Mouse (Mus musculus) MEL-GATA-1-ER (cell line): ENCODE measurements around the gene Znhit6.

Experiments
- DNase-seq: peaks from one replicate; pipeline ENCODE4 v3.0.0-alpha.2; 2012; ENCODE audit warnings: low read depth; ENCODE audit errors: extremely low read depth

Znhit6 gene

DNA sequence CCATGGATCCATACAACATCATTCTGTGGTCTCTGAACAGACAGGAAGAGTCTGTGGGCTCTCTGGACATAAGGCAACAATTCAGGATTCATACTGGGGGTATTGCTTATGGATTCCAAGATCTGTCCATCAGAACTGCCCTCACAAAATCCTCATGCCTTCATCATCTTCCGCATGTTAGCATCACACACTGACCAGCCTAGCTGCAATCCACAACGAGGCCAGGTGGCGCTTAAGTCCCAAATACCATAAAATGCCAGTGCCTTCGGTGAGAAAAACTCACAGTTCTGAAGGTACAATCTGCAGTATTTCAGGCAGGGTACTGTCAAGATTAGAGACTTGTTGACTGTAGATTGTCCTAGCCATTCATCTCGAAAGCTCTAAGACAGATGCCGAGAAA is 69.5 kb downstream of the Znhit6 start:
- DNase-seq = no peak

DNA sequence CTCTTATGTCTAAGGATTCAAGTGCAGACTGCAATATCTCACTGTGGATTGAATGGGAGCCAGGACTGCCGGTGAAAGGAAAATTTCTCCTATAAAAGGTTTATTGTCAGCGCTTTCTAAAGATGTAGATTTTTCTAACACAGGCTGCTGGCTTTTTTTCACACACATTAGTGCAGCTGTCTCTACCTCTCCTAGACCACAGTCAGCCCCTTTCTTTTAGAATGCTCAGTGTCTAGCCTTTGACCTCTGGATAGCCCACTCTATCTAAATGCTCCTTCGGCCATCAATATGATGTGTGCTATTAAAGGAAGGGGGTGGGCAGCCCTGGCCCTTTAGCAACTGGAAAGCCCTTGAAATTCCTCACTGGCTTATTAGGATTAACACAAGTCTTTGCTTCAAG is 70.0 kb downstream of the Znhit6 start:
- DNase-seq = no peak

DNA sequence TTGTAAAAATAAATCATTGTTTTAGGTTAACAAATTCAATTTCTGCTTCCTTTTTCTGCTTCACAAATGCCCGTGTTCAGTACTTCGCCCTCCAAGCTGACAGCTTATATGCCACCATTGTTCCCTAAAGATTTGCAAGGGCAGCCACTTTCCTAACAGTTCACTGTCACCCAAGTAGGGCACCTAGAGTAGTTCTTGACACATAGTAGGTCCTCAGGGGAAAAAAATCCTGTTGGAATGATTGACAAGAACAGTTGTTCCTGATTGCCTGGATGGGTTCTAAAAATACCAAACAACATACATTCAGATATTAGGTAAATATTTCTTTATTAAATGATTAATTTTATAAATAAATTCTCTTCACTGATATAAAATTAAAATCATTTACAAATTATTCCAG is 70.7 kb downstream of the Znhit6 start:
- DNase-seq = no peak

DNA sequence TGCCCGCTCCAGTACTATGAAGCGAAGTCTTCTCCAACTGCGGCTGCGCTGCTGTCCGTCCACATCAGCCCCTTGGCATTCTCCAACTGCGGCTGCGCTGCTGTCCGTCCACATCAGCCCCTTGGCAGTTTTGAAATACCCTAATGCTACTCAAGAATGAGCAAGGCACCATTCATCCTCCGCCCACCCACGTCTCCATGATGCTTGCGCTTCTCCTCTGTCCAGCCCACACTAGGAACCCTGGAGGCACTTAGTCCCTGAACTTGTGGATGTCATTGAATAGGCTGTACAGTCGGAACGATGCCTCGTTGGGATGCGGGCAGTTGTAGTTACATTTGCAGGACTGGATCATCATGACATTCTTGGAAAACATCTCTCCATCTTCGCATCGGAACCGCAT is 71.4 kb downstream of the Znhit6 start:
- DNase-seq = no peak

DNA sequence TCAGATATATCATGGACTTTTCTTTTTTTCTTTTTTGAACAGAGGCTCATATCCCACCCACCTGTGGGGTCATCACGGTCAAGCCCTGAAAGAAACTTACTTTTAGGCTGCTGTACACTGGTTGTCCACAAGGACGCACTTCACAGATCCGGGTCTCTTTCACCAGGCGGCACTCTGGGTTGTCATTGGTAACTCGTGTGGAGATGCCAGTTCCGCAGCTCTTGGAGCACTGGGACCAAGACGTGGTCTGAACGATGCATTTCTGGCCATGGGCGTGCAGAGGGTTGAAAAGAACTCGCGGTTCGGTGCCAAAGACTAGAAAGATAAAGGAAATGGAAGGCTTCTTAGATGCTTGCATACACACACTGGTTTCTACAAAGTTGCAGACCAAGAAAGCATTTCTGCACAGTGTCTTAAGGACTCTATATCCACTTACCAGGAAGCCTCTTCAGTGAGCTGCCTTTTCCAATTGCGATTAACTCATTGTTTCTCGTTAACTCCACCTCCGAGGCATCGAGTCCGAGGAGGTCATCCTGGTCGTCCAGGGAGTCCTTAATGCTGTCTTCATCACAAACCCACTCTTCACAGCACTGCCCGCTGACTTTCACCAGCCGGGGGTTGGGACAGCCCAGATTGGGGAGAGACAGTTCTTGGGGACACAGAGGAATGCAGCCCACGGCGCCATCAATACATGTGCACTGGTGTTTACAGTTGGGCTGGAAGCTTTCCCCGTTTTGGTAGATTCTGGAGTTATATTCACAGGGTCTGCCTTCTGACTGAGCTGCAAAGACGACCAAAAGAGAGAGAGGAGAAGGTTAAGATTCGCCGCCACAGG is 72.3 kb downstream of the Znhit6 start:
- DNase-seq = no peak

DNA sequence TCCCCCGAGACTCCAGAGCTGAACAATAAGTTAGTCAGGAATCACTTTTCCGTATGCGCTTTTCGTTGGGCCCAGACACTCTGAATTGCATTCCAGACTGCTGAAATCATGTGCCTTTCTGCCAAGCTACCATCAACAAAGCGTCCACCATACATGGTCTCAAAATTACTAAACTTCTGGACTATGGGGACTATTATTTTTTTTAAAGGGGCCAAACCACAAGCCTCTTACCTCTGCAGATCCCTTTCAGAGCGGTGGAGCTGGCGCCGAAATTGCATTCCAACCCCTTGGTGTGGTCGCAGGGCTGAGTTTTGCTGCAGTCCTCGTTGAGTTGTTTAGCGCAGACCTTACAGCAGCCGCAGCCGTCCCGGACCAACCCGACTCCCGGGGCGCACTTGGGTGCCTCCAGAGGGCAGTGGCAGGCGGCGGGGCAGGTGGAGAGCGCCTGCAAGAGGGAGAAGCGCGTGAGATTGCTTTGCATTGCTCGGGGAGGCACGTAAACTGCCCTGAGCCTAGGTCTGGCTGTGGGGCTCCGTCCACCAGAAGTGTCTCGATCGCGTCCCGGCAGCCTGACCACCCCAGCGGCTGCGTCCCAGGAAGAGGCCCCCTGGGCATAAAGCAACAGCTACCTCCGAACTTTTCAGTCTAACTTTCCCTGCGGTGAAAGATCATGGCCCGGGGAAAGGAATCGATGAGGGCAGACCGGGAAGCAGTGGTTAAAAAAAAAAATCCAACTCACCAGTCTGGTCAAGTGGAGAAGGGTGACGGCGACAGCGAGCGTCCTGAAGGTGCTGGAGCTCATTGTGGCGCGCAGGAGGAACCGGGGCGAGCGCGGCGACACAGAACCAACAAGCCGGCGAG is 73.2 kb downstream of the Znhit6 start:
- no peak for DNase-seq

DNA sequence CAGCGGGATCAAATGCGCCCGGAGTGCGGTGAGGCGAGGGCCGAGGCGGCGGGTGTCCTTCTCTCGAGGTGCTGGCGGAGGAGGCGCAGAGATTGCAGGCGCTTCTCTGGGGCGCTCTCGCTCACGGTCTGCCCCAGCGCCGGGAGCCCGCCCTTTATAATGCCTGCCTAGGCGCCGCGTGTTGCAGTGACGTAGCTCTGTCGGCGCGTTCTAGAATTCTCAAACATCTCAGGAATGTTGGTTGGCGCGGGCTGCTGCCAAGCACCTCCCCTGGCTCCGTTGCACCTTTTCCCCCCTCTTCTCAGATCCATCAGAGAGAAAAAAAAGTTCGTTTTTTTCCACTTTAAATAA is 73.8 kb downstream of the Znhit6 start, which contains the start of gene Ccn1:
Ccn1 (minus strand) TSS at position 130 of the 351 bp plus-strand sequence.
- no peak for DNase-seq

DNA sequence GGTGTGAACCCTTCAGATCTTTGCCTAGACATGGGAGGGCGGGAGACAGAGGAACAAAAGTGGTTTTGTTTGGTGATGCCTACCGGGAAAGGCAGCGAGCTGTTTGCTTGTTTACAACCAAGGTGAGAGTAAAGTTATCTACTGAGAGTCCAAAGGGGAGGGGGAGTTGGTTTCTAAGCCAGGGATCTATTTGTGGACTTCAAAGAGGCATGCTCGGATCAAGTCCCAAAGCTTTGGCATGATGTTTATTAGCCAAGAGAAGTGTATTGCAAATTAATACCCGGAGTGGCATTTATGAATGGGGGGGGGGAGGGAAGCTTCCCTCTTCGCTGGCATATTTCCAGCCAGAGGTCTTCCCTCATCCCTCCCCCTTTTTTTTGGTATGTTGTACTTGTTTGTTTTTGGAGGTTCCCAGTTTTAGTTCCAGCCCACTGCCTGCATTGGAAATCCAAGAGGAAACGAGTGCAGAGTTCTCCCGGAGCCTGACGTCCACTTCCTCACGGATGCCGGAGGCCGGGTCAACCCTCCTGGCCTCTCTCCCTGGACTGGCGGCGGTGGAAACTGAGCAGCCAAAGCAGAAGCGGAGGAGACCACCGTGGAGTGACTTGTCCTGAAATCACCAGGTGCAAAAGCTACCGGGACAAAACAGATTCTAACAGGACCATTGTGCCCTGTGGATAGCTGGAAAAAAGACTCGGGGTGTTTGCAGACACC is 74.5 kb downstream of the Znhit6 start:
- DNase-seq = no peak

DNA sequence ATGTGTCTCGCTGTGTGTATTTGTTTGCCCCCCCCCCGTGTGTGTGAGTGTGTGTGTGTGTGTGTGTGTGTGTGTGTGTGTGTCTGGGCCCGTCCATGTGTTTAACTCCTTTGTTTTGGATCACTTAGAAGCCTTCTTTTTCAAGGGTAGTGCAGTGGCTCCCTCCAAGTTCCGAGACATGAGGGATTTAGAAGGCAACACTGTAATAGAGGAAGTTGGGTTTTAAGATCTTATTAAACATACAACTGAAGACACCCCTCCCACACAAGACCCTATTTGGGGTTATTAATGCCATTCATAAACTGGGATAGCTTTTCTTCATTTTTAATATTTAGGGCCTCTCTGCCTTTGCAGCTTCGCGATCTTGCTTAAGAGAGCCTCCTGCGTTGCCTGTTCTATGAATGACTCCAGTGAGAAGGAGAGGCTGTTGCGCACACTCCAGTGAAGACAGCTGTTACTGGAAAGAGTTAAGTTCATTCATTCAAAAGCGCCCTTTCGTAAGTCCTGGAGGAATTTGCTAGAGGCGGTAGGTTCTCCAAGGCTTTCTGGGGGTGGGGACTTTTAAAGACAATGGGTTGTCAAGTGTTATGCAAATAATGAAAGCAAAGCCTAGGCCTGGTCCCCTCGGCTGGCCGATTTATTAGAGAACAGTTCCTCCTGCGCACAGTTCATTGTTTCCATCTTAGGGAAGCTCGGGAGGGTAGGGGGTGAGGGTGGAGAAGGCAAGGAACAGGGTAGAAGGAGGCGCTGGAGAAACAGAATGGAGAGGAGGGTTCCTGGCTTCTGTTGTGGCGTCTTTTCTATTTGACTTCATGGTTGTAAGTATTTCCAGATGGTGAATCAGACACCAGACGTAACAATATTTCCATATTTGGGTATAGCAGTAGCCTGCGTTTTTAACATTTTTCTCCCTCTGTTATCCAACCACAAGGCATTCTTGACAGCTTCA is 75.3 kb downstream of the Znhit6 start:
- no peak for DNase-seq

DNA sequence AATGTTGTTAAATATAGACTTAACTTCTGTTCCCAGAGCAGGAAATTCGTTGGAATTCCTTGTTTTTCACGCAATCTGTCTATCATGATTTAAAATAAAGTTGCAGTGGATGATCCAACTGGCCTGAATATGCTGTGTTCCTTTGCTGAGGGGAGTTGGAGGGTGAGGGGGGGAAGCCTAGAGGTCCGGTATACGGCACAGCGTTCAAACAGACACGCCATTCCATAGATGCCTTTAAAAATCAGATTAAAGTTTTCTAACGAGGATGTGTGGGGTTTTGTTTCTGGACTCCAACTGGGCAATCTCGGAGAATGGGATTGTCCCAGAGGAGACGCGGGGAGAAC is 75.9 kb downstream of the Znhit6 start:
- DNase-seq = no peak

DNA sequence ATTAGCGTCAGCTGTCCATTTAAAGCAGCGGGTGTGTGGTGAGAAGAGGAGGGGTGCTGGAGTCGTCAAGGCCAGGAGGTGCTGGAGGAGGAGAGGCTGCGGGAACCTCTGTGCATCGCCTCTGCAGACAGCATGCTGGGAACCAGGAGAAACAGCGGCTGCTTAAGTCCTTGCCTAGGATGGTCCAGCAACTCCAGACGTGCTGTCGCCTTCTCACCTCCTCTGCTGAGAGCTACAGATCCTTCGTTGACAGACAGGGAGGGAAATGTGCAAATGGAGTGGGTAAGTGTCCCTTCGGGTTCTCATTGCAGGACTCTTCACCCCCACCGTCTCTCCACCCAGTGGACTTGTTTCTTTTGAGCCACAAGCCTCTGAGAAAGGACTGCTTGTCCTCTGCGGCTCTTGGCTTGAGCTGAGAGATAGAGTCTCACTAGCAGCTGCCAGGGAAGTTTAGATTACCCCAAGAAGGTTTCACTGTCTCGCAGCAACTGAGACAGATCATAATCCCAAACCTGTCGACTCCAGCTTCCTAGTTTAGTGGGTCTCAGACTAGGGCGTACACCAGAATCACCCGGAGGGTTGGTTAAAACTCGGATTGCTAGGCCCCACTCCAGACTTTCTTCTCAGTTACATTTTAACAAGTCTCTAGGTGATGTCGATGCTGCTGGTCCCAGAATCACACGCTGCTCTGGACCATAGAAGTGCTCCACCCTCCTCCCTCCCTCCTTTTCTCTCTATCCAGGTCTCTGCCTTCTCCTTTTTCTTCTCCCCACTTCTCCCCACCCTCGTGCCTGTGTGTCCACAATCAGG is 76.5 kb downstream of the Znhit6 start:
- no peak for DNase-seq

DNA sequence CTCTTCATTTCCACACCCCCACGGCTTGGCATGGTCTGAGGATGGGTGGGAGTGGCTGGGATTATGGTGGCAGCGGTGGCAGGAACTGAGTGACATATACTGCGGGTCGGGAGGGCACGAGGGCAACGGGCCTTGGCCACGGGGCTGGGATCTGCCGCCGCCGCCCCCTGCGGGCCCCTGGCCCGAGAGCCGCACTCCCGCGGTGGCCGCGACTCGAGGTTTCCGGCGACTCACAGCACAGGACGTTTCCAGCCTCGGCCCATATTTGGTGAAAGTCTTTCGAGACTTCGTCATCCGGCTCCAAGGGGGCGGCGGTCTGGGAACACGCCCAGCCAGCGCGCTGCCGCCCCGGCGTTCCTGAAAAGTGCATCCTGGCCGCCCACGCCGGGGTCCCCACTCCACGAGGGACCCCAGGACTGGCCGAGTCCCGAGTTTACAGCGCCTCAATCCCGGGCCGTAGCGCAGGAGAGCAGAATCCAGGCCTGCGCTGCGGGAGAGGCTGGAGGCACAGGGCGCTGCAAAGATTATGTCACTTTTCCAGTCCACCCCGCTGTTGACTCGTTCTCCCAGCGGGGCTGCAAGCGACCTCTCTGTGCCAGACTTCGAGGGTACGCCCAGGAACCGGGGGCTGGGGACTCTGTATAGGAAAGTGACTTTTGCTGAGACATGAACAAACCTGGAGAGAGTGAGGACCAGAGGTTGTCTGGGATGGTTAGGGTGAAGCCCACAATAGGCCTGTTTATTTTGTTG is 77.4 kb downstream of the Znhit6 start:
- DNase-seq = no peak

DNA sequence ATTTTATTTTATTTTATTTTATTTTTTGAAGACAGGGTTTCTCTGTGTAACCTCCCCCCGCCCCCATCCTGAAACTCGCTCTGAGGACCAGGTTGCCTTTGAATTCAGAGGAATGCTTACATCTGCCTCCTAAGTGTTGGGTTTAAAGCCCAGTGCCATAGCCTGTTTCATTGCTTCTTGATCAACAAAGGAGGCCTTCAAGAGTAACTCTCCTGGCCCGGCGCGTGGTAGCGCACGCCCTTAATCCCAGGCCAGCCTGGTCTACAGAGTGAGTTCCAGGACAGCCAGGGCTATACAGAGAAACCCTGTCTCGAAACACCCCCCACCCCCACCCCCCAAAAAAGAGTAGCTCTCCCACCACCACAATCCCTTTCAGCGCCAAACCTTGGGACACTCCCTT is 78.0 kb downstream of the Znhit6 start:
- no peak for DNase-seq
